Mouse (Mus musculus): ENCODE measurements around the gene Rps6.
"Not testable (repeated sequence)": the region's sequence is repeated elsewhere in the genome, so short reads cannot be mapped to it uniquely, and the experiment has no call there.

The Rps6 gene

GRCm38 (mm10) chr4:86851331-86851730 is 5.9 kb downstream of the Rps6 start:
- DNase-seq (ENCODE audit: low read depth): no peak

GRCm38 (mm10) chr4:86847246-86847645 is 10.0 kb downstream of the Rps6 start:
- no peak for DNase-seq (ENCODE audit: low read depth)

- DNase-seq (ENCODE audit: low read depth): no peak
Observed at GRCm38 (mm10) chr4:86845384-86845783, 11.8 kb downstream of the Rps6 start.

DNA sequence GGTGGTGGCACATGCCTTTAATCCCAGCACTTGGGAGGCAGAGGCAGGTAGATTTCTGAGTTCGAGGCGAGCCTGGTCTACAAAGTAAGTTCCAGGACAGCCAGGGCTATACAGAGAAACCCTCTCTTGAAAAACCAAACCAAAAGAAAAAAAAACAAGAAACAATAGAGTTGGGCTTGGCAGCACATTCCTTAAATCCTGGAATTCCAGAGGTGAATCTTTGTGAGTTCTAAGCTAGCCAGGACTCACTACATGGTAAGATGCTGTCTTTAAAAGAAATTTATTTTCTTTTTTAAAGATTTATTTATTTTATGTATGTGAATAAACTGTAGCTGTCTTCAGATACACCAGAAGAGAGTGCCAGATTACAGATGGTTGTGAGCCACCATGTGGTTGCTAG is 16.1 kb downstream of the Rps6 start:
- not testable (repeated sequence) for DNase-seq (ENCODE audit: low read depth)

DNA sequence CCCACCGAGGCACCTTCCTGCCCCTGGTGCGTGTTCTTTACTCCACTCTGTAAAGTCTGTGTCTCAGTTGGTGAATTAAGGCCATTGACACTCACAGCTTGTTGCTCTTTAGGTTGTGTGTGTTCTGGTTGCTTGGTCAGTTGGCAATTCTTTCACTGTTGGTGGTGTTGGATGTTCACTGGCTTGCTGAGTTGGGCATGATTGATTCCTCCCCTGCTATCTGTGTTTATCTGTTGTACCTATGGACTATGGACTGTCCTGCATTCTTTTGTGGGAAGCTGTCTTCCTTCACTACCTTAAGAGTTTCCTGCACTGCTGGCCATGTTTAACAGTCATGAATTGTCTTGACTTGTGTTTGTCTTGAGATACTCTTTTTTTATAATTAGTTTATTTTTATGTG is 25.3 kb downstream of the Rps6 start:
- no peak for DNase-seq (ENCODE audit: low read depth)

DNA sequence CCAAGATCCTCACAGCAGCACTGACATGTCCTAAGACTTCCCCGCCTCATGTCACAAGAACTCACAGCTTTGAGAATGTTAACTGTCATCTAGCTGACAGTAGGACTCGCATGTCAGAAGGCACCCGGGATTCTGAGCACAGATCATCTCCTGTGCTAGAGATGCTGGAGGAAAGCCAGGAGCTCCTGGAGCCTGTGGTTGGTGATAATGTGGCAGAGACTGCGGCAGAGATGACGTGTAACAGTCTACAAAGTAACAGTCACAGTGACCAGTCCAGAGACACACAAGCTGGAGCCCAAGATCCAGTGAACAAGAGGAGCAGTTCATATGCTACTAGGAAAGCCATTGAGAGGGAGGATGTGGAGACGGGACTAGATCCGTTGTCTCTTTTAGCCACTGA is 32.1 kb downstream of the Rps6 start:
- DNase-seq (ENCODE audit: low read depth): no peak

- peak; percentile 43 for DNase-seq (ENCODE audit: low read depth)
Observed at GRCm38 (mm10) chr4:86823169-86823568, 34.0 kb downstream of the Rps6 start.

GRCm38 (mm10) chr4:86814850-86815249 is 42.4 kb downstream of the Rps6 start:
- no peak for DNase-seq (ENCODE audit: low read depth)

DNA sequence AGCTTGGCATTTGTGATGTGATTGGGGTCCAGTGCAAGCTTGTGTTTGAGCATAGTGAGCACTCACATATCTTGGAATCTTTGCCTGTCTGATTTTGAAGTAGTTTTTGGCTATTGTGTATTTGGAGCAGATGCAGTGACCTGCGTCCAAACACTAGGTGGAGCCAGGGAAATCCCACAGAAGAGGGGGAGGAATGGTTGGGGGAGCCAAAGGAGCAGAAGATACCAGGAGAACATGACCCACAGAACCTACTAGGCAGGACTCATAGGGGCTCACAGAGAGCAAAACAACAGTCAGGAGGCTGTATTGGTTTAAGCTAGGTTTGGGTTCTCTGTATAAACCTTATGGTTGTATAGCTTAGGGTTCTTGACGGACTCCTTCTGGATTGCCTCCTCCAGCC is 46.6 kb downstream of the Rps6 start:
- no peak for DNase-seq (ENCODE audit: low read depth)

Measured in c-Kit-positive CD71-negative TER-119-negative erythroid progenitor cells, embryonic 14.5 days (primary cell).